Comparison of ENCODE assay signal across 15 mouse cellular contexts in genomic region chr4:132062934-132063884, GRCm38 (mm10). TPM values are rescaled to one million over a fixed set of nuclear protein-coding genes. Genes with fewer than 3 reads are reported as not detected.
DNase-seq lines count a peak whose midpoint lies in the region; ATAC-seq lines count a peak whose summit lies in the region.
"Had no signal": no experiment of that assay in that cellular context is flagged by ENCODE, and none has a peak within 500 bp of the region (broad histone marks: within the 10 kb centered on the region; RNA-seq: fewer than 3 reads in every experiment).

No protein-coding gene starts in this region.

- peaks cover 63% of the 10 kb centered on the region for H3K4me1 ChIP-seq in heart, embryonic 11.5 days (ENCODE audit: control insufficient read depth, insufficient read depth, low read length)
- peaks cover 82% of the 10 kb centered on the region for H3K4me1 ChIP-seq in liver, embryonic 11.5 days (replicated peaks; ENCODE audit: control insufficient read depth, insufficient read depth, low read length)

- no peak for ATAC-seq in heart, embryonic 11.5 days (replicated peaks; ENCODE audit: insufficient number of reproducible peaks, low FRiP score, low TSS enrichment)
- ATAC-seq in liver, embryonic 11.5 days (replicated peaks; ENCODE audit: low FRiP score) = no peak

- no peak overlapping the region for H3K9ac ChIP-seq in heart, embryonic 11.5 days (ENCODE audit: low read depth, low read length)
- no peak overlapping the region for H3K9ac ChIP-seq in liver, embryonic 11.5 days (ENCODE audit: low read depth, low read length)
- H3K9ac ChIP-seq: forebrain, embryonic 12.5 days had no signal

- WGBS in heart, embryonic 11.5 days (ENCODE audit: insufficient replicate concordance) = 58% methylated on average over 17 of the region's 17 CpGs
- 55% methylated on average over 17 of the region's 17 CpGs for WGBS in liver, embryonic 11.5 days

- peak overlapping the region; percentile 22; the same call in 1 of the 2 replicates for H3K4me2 ChIP-seq in heart, embryonic 11.5 days
- H3K4me2 ChIP-seq in liver, embryonic 11.5 days = no peak overlapping the region
- H3K4me2 ChIP-seq: forebrain, embryonic 12.5 days had no signal

- no peaks in the 10 kb centered on the region for H3K9me3 ChIP-seq in heart, embryonic 11.5 days (replicated peaks; ENCODE audit: control insufficient read depth, low read length)
- no peaks in the 10 kb centered on the region for H3K9me3 ChIP-seq in liver, embryonic 11.5 days (ENCODE audit: control insufficient read depth, low read length)
- H3K9me3 ChIP-seq: forebrain, embryonic 12.5 days; limb, embryonic 10.5 days had no signal

- H3K36me3 ChIP-seq in heart, embryonic 11.5 days (ENCODE audit: control insufficient read depth, insufficient read depth, low read length) = no peaks in the 10 kb centered on the region
- peaks cover 5% of the 10 kb centered on the region for H3K36me3 ChIP-seq in liver, embryonic 11.5 days (ENCODE audit: control insufficient read depth, insufficient read depth, low read length)
- H3K36me3 ChIP-seq: forebrain, embryonic 12.5 days; limb, embryonic 10.5 days had no signal

- no peak overlapping the region for H3K4me3 ChIP-seq in heart, embryonic 11.5 days (ENCODE audit: low read depth, low read length)
- no peak overlapping the region for H3K4me3 ChIP-seq in liver, embryonic 11.5 days (ENCODE audit: low read depth, low read length)
- H3K4me3 ChIP-seq: forebrain, embryonic 12.5 days; limb, embryonic 10.5 days had no signal

- H3K27ac ChIP-seq in heart, embryonic 11.5 days (ENCODE audit: low read depth, low read length) = no peak overlapping the region
- H3K27ac ChIP-seq in liver, embryonic 11.5 days (ENCODE audit: low read depth, low read length) = peak overlapping the region; percentile 41
- H3K27ac ChIP-seq: forebrain, embryonic 12.5 days; limb, embryonic 10.5 days had no signal

- DNase-seq in heart, postnatal 4 days = no peak
- peak; percentile 83 for DNase-seq in retina, adult 2 months (ENCODE audit: low read depth, low spot score)
- no peak for DNase-seq in retina, embryonic 14.5 days (ENCODE audit: low spot score)
- DNase-seq in liver, embryonic 11.5 days (ENCODE audit: low spot score) = no peak
- DNase-seq in right cerebral cortex, adult 2 months (ENCODE audit: low spot score in 2 of 2) = no peak
- DNase-seq in layer of hippocampus, postnatal 25 days (ENCODE audit: extremely low spot score in 1 of 2, low spot score in 1 of 2) = no peak
- DNase-seq in embryo, embryonic 9.5 days (ENCODE audit: extremely low spot score) = no peak
- DNase-seq: adrenal gland, adult 8-10 months; cerebellum, adult 9-11 months; heart, postnatal 36 days; thymus, postnatal 25 days had no signal

- H3K27me3 ChIP-seq in heart, embryonic 11.5 days (ENCODE audit: control insufficient read depth, insufficient read depth, low read length) = no peaks in the 10 kb centered on the region
- no peaks in the 10 kb centered on the region for H3K27me3 ChIP-seq in liver, embryonic 11.5 days (replicated peaks; ENCODE audit: control insufficient read depth, insufficient read depth, low read length)

RNA-seq across cellular contexts. Expression of gene Gm10300, which starts 11.3 kb away (rescaled TPM):
- 0.10 and 0.20 TPM in 2 replicates for polyA plus RNA-seq in heart, embryonic 11.5 days (2014; fragmentation: Nextera tagmentation; extraction: Ambion mirVana)
- under 1 TPM; 0.11 to 0.12 TPM for total RNA-seq in heart, postnatal 4 days (2021)
- 0.10 and 0.11 TPM in 2 replicates for polyA plus RNA-seq in liver, embryonic 11.5 days (2014; fragmentation: Nextera tagmentation; extraction: Ambion mirVana)
- not detected for total RNA-seq in layer of hippocampus, postnatal 25 days (2021)
- total RNA-seq: layer of hippocampus, postnatal 14 days had no signal
- polyA plus RNA-seq: limb, embryonic 10.5 days had no signal

RNA-seq across cellular contexts. Expression of gene Epb41, which starts 11.9 kb away (rescaled TPM):
- 67.5 and 73.2 TPM in 2 replicates for polyA plus RNA-seq in heart, embryonic 11.5 days (2014; fragmentation: Nextera tagmentation; extraction: Ambion mirVana)
- total RNA-seq in heart, postnatal 4 days (2021) = 100 to 1,000 TPM in 1 of 2 experiments, 10 to 100 TPM in 1; 88.1 to 142 TPM
- 108 and 116 TPM in 2 replicates for polyA plus RNA-seq in liver, embryonic 11.5 days (2014; fragmentation: Nextera tagmentation; extraction: Ambion mirVana)
- total RNA-seq in layer of hippocampus, postnatal 25 days (2021) = 10 to 100 TPM; 16.8 to 24.1 TPM
